Mouse (Mus musculus) layer of hippocampus, adult 9-10 months (tissue): Measurements from ENCODE around the gene Akr1b3.

Experiments
- DNase-seq: peaks from one replicate; pipeline ENCODE4 v3.0.0; 2022; ENCODE audit warnings: low spot score

Gene Akr1b3

DNA sequence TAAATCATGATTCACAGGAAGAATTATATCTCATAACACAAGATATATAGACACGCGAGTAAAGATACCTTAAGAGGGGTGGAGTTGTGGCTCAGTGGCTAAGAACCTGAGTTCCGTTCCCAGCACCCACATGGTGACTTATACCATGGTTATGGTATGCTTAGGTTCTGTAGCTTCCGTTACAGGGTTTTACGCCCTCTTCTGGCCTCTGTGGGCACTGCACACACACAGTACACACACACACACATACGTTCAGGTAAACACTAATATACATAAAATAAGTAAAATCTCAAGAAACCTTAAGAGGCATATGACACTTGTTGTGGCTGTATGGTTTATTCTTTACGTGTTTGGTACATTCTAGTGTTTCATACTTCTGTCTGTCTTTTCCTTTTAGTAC, 4.8 kb upstream of the Akr1b3 start:
- no peak for DNase-seq

DNA sequence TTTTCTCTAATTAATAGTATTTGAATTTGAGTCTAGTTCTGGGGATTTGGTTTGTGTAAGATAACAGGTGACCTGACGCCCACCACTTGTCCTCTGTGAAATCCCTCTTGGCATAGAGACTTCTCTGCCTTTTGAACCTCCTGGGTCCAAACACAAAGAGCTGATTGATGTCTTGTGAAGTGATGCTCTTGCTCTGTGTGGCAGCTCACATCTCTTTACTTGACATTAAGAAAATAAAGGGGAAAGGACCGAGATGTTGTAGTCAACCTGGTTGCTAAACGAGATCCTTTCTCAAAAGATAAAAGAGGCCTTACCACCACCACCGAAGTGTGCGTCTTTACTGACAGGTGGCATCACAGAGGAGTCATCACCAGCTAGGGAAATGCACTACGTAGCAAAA, 1.4 kb upstream of the Akr1b3 start:
- no peak for DNase-seq

DNA sequence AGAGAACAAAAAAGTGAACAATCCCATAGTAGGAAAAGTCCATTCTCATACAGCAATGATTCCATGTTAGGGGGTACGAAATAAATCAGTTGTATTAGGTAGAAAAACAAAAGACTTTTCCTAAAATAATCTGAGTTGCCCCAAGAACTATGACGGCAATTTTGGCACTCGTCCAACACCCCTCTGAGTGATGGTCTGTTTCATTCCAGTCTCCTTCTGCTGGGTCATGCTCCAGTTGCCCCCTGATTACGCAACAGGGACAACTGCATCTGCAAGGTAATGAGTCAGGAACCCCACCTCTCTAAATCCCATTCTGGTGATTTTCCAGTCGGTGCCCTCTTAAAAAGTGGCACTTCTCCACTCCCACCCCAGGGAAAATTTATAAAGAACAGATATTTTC, 894 bp upstream of the Akr1b3 start:
- no peak for DNase-seq

DNA sequence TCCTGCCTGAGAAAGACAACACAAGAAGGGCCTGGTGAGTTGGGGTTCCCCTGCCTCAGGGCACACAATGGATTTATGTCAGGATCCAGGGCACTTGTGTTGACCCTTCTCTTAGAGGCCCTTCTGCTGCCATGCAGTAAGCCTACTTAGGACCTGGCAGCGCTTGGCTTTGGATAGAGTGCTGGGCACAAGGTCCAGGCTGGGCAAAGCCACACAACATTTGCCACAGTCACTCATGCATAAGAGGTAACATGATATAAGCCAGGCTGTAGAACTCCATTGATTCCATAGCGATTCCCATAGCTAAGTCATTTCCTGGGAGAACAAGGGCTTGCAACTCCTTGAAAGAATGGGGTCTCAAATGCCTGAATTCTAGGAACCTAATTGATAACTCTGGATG, 3.4 kb downstream of the Akr1b3 start:
- no peak for DNase-seq

DNA sequence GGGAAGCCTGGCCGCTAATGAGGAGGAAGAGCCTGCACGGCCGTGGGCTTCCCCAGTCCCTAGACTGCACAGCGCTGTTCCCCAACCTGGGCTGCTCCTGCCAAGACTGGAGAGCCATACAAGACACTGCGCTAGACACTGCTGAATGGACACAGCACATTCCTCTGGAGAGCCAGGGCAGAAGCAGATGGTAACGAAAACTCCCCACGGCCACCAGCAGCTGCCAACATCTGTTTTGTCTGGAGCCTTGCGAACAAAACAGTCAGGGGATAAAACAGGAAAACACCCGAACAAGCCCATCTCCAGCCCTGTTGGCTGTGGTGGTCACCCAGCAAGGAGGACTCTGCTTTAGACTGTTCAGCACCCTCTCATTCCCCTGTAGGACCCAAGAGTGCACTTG, 3.9 kb downstream of the Akr1b3 start:
- no peak for DNase-seq

- no peak for DNase-seq
Measured at GRCm38 (mm10) chr6:34310023-34310595, 7.2 kb downstream of the Akr1b3 start.

DNA sequence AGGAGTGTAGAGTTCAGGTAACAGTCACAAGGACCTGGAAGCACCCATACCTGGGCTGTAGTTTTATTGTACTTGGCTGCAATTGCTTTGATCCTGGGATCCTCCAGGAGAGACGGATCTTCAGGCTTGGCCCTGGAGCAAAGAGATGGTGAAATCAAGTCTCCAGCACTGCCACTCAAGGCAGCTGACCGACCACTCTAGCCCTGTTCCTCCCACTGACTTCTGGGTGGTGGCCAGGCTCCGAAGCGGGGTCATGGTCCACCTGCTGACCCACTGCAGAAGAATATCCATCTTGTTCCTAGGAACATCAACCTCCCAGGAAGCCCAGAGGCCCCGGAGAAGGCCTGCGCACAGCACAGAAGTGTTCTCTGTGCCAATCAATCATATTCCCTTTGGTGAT, 7.8 kb downstream of the Akr1b3 start:
- no peak for DNase-seq

DNA sequence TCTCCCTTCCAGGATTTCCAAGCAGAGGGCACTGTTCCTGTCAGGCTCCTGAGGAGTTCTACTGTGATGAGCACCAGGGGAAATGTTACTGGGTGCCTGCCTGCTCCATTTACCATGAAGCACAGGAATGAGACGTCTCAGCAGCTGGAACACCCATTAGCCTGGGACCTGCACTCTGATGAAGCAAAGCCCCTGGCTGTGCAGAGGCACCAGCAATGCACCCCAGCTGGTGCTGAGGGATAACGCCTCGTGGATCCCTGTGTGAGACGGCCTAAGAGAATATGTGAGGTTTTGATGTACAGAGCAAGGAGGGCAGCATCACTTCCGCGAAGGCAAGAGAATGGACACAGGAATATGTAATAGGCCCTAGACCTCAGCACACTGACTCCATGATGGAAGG, 10.5 kb downstream of the Akr1b3 start:
- DNase-seq = no peak

GRCm38 (mm10) chr6:34304675-34305241, 12.5 kb downstream of the Akr1b3 start:
- DNase-seq = no peak

DNA sequence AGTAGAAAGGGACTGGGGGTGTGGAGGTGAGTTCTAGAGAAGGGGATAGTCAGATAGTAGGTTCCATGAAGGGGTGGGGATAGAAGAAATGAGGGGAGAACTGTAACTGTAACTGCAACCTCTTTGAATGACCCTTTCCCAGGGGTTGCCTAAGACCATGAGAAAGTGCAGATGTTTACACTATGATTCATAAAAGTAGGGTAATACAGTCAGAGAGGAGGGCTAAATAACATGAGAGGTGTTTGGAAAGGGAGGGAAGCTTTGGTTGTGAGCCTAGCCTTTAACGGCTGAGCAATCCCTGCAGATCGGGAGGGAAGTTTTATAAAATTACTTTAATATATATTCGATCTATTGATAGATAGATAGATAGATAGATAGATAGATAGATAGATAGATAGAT, 20.2 kb downstream of the Akr1b3 start:
- no peak for DNase-seq

DNA sequence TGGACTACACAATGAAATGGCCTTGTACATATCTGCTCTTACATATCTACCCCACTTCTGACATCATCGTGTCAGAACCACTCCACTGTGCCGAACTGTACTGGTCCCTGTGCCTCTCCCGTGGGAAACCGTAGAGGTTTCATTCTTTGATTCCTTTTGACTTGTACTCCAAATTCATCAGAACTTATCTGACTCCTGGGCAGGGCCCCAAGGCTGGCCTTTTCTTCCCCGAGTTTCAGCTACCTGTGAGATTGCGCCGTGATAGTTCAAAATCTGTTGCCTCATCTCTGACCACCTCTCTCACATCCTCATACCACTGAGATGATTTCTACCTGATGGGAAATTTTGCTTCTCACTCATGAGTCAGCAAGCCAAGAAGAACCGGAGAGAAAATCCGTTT, 21.8 kb downstream of the Akr1b3 start:
- DNase-seq = no peak

DNA sequence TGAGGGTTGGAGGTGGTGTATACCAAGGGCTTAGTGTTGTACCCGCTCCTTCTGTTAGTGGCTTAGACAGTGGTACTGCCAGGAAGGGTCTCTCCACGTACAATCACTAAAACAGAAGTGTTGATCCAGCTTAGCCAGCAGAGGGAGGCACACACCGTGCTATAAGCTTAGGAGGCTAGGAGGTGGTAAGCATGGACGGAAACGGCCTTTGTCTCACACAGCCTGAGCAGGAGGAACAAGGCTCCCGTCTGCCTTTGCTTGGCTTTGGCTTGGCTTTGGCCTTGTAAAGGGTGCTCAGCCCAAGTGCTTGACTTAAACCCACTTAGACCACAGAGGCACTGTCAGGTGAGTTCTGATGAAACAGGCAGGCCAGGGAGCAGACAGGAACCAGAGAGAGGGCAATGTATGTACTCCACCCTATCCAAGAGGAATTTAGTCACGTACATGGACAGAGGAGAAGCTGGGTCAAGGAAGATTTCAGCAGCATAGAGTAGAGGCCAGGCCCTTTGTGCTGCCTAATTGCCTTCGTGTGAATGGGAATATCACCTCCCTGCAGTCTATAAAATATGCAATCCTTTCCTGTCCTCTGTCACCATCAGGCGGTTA, 24.3 kb downstream of the Akr1b3 start:
- no peak for DNase-seq

- no peak for DNase-seq
Measured at GRCm38 (mm10) chr6:34292196-34292881, 24.9 kb downstream of the Akr1b3 start.

DNA sequence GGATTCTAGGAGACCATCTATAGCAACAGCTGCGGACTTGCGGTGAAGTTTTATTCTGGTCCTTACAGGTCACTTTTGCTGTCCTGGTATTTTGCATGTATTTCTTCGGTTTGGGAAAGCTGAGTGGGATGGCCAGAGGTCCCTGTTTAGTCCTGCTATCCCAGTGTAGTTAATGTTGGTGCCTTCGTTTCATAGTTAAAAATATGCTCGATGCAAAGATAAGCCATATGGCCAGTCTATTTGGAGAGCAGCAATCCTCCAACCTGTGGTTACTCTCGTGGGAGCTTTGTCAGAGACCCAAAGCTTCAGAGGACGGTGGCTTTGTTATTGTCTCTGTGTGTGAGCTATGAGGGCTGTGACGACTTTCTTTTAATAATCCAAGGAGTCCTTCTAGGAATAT, 26.6 kb downstream of the Akr1b3 start:
- DNase-seq = no peak

DNA sequence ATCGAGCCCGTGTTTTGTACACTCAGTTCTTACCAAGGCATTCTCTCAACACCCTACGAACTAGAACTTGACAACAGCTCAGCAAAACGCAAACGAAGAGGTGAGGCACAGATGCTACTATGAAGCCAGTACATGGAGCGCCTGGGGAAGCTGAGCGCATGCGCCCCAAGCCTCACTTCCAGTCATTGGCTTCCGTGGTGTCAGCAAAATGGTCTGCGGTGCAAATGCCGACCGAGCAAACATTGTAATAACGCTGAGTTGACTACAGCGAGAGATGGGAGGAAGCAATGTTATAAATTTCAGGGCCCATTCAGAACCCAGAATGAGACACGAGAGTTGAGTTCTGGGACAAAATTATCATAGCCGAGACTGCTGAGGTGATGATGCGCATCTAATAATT, 27.2 kb downstream of the Akr1b3 start:
- DNase-seq = no peak

- no peak for DNase-seq
Measured at GRCm38 (mm10) chr6:34288098-34288497, 29.2 kb downstream of the Akr1b3 start.

GRCm38 (mm10) chr6:34286841-34287240, 30.4 kb downstream of the Akr1b3 start:
- DNase-seq = no peak

DNA sequence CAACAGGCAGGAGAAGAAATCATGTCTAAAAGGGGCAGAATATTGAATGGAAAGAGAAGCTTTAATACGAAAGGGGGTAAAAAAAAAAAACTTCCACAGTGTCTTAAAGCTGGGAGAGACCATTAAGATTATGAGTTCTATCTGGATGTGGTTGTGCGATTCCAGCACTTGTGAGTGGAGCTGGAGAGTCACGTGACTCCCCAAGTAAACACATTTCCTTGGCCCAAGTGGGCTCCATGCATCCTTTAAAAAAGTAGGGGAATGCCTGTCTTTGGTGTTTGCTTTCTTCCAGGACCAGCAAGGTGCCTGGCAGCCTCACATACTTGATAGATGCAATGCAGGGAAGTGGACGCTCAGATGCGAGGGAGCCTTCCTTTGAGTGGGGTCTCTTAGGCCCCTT, 38.9 kb downstream of the Akr1b3 start:
- no peak for DNase-seq

- DNase-seq = peak; percentile 55
Measured at GRCm38 (mm10) chr6:34277665-34278064, 39.6 kb downstream of the Akr1b3 start.

DNA sequence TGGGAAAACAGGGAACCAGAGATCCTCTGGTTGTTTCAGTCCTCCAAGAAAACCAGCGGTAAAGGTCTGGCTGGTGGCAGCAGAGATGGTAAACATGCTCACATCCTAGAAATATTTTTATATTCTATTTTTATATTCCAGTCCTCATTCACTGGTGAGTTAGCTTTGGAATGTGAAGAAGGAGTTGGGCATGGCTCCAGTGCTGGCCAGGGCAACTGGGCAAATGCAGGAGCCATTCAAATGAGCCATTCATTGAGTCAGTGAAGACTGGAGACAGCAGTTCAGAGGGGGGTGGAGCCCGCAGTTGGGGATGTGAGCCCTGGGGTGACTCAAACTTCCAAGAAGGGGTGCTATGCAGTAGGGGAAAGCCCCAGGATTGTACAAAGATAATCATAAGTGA, 42.9 kb downstream of the Akr1b3 start:
- no peak for DNase-seq

GRCm38 (mm10) chr6:34273073-34273472, 44.2 kb downstream of the Akr1b3 start:
- no peak for DNase-seq

- no peak for DNase-seq
Measured at GRCm38 (mm10) chr6:34272462-34272861, 44.8 kb downstream of the Akr1b3 start.

- no peak for DNase-seq
Measured at GRCm38 (mm10) chr6:34270717-34271116, 46.6 kb downstream of the Akr1b3 start.

- DNase-seq = no peak
Measured at GRCm38 (mm10) chr6:34258546-34258945, 58.7 kb downstream of the Akr1b3 start.
